Mouse (Mus musculus) erythroblast, embryonic 14.5 days (primary cell): ENCODE results near the gene Fam243.

Experiments
- GATA1 ChIP-seq: IDR thresholded peaks from 2 replicates; pipeline ENCODE4 v1.6.1; 2012; ENCODE audit warnings: low read length, inconsistent platforms, mixed read lengths
- TAL1 ChIP-seq: IDR thresholded peaks from 3 replicates; pipeline ENCODE4 v1.6.1; 2012; ENCODE audit warnings: low read length, inconsistent platforms, mixed read lengths

GRCm38 (mm10) chr16:92292101-92292500, 29.1 kb downstream of the Fam243 start, which contains the start of gene Kcne2:
- TF ChIP-seq GATA1, result no peak
- TF ChIP-seq TAL1, result no peak
